Mouse (Mus musculus): ENCODE measurements around the gene Cpxm1.

Cpxm1 gene

GRCm38 (mm10) chr2:130397186-130397985, at the start of gene Cpxm1:
Cpxm1 (minus strand) TSS chr2:130397574.
- DNase-seq = no peak

GRCm38 (mm10) chr2:130442162-130442561, 44.8 kb upstream of the Cpxm1 start:
- no peak for DNase-seq

- DNase-seq = no peak
These were observed 42.6 kb upstream of the Cpxm1 start for GRCm38 (mm10) chr2:130439840-130440480.

- DNase-seq = no peak
These were observed 41.5 kb upstream of the Cpxm1 start for GRCm38 (mm10) chr2:130438861-130439260.

- DNase-seq = no peak
These were observed 39.4 kb upstream of the Cpxm1 start for GRCm38 (mm10) chr2:130436769-130437168.

- DNase-seq = peak; percentile 72
These were observed 35.8 kb upstream of the Cpxm1 start for GRCm38 (mm10) chr2:130433152-130433551.

- DNase-seq = no peak
These were observed 34.8 kb upstream of the Cpxm1 start for GRCm38 (mm10) chr2:130432157-130432556.

GRCm38 (mm10) chr2:130430484-130430883, 33.1 kb upstream of the Cpxm1 start:
- no peak for DNase-seq

GRCm38 (mm10) chr2:130429851-130430250, 32.5 kb upstream of the Cpxm1 start:
- no peak for DNase-seq

- DNase-seq = no peak
These were observed 27.7 kb upstream of the Cpxm1 start for GRCm38 (mm10) chr2:130425112-130425511.

GRCm38 (mm10) chr2:130424126-130424853, 26.9 kb upstream of the Cpxm1 start, which contains the start of the genes Vps16 and Pced1a:
Vps16 (plus strand) TSS chr2:130424339.
Pced1a (minus strand) TSS chr2:130424701.
- peak; percentile 94 for DNase-seq

- DNase-seq = peak; percentile 79
These were observed 26.2 kb upstream of the Cpxm1 start for GRCm38 (mm10) chr2:130423397-130424125.

- no peak for DNase-seq
These were observed 24.6 kb upstream of the Cpxm1 start for GRCm38 (mm10) chr2:130421781-130422620.

- DNase-seq = no peak
These were observed 16.9 kb upstream of the Cpxm1 start for GRCm38 (mm10) chr2:130414094-130414856.

GRCm38 (mm10) chr2:130412775-130413174, 15.4 kb upstream of the Cpxm1 start:
- no peak for DNase-seq

GRCm38 (mm10) chr2:130411558-130412495, 14.5 kb upstream of the Cpxm1 start:
- peak; percentile 90 for DNase-seq

- DNase-seq = no peak
These were observed 10.8 kb upstream of the Cpxm1 start for GRCm38 (mm10) chr2:130408194-130408593.

GRCm38 (mm10) chr2:130406178-130406577, 8.8 kb upstream of the Cpxm1 start, which contains the start of gene Tmem239:
Tmem239 (plus strand) TSS chr2:130406478.
- no peak for DNase-seq

GRCm38 (mm10) chr2:130404939-130405338, 7.6 kb upstream of the Cpxm1 start, which contains the start of the genes Gm28372 and 1700020A23Rik:
Gm28372 (plus strand) TSS chr2:130405239.
1700020A23Rik (plus strand) TSS chr2:130405259.
- no peak for DNase-seq

- DNase-seq = no peak
These were observed 4.5 kb upstream of the Cpxm1 start for GRCm38 (mm10) chr2:130401891-130402290.
